Mouse (Mus musculus): ENCODE data around the gene 4921509C19Rik.
"Not testable (repeated sequence)": the region's sequence is repeated elsewhere in the genome, so short reads cannot be mapped to it uniquely, and the experiment has no call there.

Gene 4921509C19Rik

GRCm38 (mm10) chr2:151476053-151476452, at the start of gene 4921509C19Rik:
4921509C19Rik (minus strand) TSS chr2:151476153.
- DNase-seq, result not testable (repeated sequence)

GRCm38 (mm10) chr2:151525520-151525919, 49.6 kb upstream of the 4921509C19Rik start:
- DNase-seq, result no peak

DNA sequence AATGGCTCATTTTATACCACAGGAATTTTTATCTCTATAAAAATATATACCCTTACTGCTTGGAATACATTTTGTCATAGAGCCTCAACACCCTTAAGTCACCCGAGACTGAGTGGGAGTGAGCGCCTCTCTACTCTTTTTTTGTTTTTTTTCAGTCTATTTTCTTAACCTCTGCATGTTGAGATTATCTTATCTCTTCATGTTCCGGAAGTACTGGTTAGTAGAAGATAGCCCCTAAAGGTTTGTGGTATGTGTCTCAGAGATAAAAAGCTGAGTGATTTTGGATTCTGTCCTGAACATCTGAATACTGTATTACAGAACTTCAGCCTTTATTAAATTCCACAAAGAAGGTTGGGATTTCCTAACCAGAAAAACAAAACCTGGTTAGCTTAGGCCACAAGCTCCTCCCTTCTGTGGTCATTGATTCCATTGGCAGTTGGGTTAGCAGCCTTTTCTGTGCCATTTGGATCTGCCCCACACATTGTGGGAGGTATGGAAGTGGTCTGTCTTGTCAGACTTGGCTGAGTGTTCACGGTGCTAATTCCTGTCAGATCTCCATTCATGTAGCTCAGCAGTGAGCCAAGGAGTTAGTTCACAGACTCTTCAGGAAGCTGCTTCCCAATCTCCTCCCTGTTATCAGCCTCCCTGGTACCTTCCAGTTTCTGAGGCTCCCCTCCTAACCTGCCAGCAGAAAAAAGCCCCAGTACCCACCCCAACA, 48.5 kb upstream of the 4921509C19Rik start:
- DNase-seq, result no peak

- DNase-seq, result no peak
Measured at GRCm38 (mm10) chr2:151519000-151519399, 43.0 kb upstream of the 4921509C19Rik start.

DNA sequence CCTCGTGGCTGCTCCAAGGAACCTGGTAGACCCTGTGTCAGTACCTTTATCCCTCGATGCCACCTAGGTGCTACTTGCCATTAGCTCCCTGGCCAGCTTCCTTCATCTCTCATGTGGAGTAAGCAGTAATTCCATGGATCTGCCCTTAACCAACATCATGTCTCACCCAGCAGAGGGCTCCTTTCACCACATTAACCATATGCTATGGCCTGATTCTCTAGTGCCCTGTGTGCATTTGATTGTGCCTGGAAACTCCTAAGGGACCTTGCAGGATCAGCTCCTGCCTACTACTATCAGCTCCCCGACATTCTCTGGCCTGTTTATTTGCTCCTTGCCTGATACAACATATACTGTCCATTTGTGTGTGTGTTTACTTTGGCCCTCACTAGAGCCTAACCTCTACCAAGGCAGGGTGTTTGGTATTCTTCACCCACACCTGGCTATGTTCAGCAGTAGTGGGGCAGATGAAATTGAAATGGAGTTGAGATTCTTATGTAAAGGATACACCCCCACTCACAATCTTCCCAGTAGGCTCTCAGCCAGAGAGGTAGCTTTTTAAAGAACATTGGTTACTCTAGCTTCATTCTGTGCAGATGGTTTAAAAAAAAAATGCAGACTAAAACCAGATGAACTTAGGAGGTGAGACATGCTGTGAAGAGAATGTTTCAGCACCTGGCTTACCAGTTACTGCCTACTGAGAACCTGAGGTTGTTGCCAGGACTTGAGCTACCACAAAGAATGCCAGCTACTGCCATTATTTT, 37.8 kb upstream of the 4921509C19Rik start:
- DNase-seq, result peak; percentile 15

- peak; percentile 80 for DNase-seq
Measured at GRCm38 (mm10) chr2:151512199-151512598, 36.2 kb upstream of the 4921509C19Rik start.

GRCm38 (mm10) chr2:151504226-151504625, 28.3 kb upstream of the 4921509C19Rik start:
- no peak for DNase-seq

DNA sequence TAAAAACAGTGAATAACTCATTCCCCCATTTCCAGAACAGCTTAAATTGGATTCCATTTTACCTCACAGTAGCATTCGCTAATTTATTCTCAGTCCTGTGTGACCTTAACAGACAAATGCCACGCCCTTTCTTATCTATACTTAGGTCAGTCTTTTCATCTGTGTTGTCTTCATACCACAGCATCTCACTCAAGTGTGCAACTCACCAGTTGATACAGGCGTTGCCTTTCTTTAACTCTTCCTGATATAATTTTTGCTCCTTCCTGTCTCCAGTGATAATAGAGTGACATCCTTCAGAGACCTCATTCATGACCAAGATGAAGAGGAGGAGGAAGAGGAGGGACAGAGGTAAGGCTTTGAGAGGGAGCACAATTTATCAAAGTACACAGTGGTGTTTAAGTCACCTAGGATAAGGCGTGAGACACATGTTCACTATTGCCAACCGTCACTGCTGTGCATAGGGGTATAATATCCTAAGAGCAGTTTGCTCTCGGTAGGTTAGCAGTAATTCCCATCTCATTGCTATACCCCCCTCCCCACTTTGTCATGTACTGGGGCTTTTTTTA, 24.6 kb upstream of the 4921509C19Rik start:
- DNase-seq, result no peak

GRCm38 (mm10) chr2:151498358-151498757, 22.4 kb upstream of the 4921509C19Rik start:
- DNase-seq, result no peak

- peak; percentile 95 for DNase-seq
Measured at GRCm38 (mm10) chr2:151494035-151494803, 18.3 kb upstream of the 4921509C19Rik start, which contains the start of gene Nsfl1c. Nsfl1c (plus strand) TSS chr2:151494182.

GRCm38 (mm10) chr2:151486496-151486895, 10.5 kb upstream of the 4921509C19Rik start:
- no peak for DNase-seq

GRCm38 (mm10) chr2:151434971-151435370, 41.0 kb downstream of the 4921509C19Rik start:
- not testable (repeated sequence) for DNase-seq

DNA sequence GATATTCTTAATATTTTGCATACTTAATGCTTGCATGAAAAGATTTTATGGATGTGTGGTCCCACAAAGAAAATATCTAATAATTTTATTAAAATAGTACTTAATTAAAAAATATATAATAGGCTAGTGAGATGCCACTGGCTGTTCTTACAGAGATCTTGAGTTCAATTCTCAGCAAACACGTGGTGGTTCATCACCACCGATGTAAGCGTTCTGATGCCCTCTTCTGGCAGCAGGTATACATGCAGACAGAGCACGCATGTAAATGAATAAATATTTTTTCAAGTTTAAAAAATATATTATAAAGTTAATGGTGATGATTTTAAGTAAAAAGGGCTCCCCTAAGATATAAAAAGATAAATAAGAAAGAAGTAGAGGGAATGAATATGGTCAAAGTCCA, 41.8 kb downstream of the 4921509C19Rik start:
- DNase-seq, result peak; percentile 4
